Mouse (Mus musculus): ENCODE measurements around the gene Dnajb14. TPM values are rescaled to one million over a fixed set of nuclear protein-coding genes. Genes with fewer than 3 reads are reported as not detected.
"Not testable (repeated sequence)": the region's sequence is repeated elsewhere in the genome, so short reads cannot be mapped to it uniquely, and the experiment has no call there.

Gene Dnajb14
- polyA plus RNA-seq, 1 experiment from 2014 or later = 9.6 TPM

DNA sequence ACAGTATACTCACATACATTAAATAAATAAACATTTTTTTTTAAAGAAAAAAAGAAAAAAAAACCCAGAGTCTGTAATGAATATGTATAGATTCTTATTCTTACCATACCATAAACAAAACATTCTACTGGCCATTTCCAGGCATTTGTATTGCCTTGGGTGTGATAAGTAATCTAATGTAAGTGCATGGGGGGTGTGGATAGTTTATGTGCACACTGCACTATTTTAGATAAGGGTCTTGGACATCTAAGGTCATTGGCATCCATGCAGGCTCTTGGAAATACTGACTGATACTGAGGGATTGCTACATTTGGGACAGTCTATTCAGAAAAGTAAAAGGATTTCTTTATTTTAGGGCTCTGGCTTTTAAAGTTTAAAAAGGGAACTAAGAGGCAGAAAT, 74.1 kb downstream of the Dnajb14 start:
- peak overlapping the region; percentile 82; the same call in 1 of the 2 replicates for H3K27ac ChIP-seq (ENCODE audit: low read length)

GRCm38 (mm10) chr3:137942098-137942622, 74.7 kb downstream of the Dnajb14 start:
- WGBS = 86% methylated on average over 12 of the region's 12 CpGs
- Histone ChIP-seq H3K27me3 (replicated peaks; ENCODE audit: control insufficient read depth, insufficient read depth, low read length) (no peaks in the 10 kb centered on the region), H3K4me1 (ENCODE audit: control insufficient read depth, insufficient read depth, low read length) (peaks cover 5% of the 10 kb centered on the region), H3K9ac (ENCODE audit: low read depth, low read length) (no peak overlapping the region), H3K9me3 (ENCODE audit: control insufficient read depth, low read length) (no peaks in the 10 kb centered on the region), H3K4me2 (ENCODE audit: low read depth, low read length) (no peak overlapping the region), H3K27ac (ENCODE audit: low read length) (no peak overlapping the region), H3K36me3 (ENCODE audit: control insufficient read depth, insufficient read depth, low read length) (no peaks in the 10 kb centered on the region), H3K4me3 (ENCODE audit: low read length) (no peak overlapping the region)
- ATAC-seq = no peak

More for the DNA sequence above, 74.1 kb downstream of the Dnajb14 start:
- Histone ChIP-seq H3K4me1 (ENCODE audit: control insufficient read depth, insufficient read depth, low read length) (peaks cover 5% of the 10 kb centered on the region), H3K9ac (ENCODE audit: low read depth, low read length) (no peak overlapping the region), H3K4me2 (ENCODE audit: low read depth, low read length) (no peak overlapping the region), H3K4me3 (ENCODE audit: low read length) (no peak overlapping the region), H3K36me3 (ENCODE audit: control insufficient read depth, insufficient read depth, low read length) (no peaks in the 10 kb centered on the region), H3K9me3 (ENCODE audit: control insufficient read depth, low read length) (no peaks in the 10 kb centered on the region), H3K27me3 (replicated peaks; ENCODE audit: control insufficient read depth, insufficient read depth, low read length) (no peaks in the 10 kb centered on the region)
- ATAC-seq = no peak

DNA sequence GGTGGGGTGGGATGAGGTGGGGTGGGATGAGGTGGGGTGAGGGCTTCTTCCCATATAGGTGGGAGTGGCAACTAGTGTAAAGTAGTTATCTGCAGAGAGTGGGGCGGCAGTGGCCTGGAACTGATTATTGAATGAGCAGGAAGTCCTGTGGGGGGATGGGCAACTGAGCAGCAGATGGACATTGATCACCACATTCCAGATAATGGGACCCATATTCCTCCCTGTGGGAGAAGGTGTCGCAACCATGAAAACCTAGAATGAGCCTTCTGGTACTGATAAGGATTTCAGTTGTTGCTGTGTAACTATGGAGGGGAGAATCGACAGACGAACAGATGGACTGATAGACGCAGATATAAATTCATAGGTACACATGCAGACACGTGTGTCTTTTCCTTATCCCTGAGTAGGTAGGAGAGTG, 76.3 kb downstream of the Dnajb14 start:
- H3K9me3 ChIP-seq (ENCODE audit: control insufficient read depth, low read length) = no peaks in the 10 kb centered on the region
- no peak overlapping the region for H3K4me3 ChIP-seq (ENCODE audit: low read length)
- H3K36me3 ChIP-seq (ENCODE audit: control insufficient read depth, insufficient read depth, low read length) = no peaks in the 10 kb centered on the region
- no peaks in the 10 kb centered on the region for H3K27me3 ChIP-seq (replicated peaks; ENCODE audit: control insufficient read depth, insufficient read depth, low read length)
- 60% methylated on average over 6 of the region's 6 CpGs for WGBS
- peak overlapping the region; percentile 80; the same call in 1 of the 2 replicates for H3K27ac ChIP-seq (ENCODE audit: low read length)
- no peak overlapping the region for H3K4me2 ChIP-seq (ENCODE audit: low read depth, low read length)
- peak; percentile 84 for ATAC-seq
- peaks cover 5% of the 10 kb centered on the region for H3K4me1 ChIP-seq (ENCODE audit: control insufficient read depth, insufficient read depth, low read length)
- H3K9ac ChIP-seq (ENCODE audit: low read depth, low read length) = no peak overlapping the region

DNA sequence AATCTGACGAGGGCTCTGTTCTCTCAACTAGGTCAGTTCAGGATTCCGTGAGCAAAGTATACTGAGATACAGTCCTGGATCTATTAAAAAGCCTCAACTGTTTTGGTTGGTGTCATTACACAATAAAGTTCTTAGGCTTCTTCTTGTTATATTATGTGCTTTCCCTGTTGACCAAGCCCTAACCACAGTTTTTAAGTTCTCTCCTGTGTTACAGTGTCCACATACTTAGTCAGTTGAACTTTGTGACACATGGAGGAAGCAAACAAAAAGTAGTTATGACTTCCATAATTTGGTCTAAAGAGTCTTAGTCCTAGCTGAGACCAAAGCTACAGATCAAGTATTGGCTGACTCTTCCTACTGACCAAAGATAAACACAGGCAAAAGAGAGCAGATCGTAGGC, 79.4 kb downstream of the Dnajb14 start:
- 93% methylated on average over 3 of the region's 3 CpGs for whole genome bisulfite sequencing
- Histone ChIP-seq H3K36me3 (ENCODE audit: control insufficient read depth, insufficient read depth, low read length) (no peaks in the 10 kb centered on the region), H3K27me3 (replicated peaks; ENCODE audit: control insufficient read depth, insufficient read depth, low read length) (no peaks in the 10 kb centered on the region), H3K4me3 (ENCODE audit: low read length) (no peak overlapping the region), H3K4me1 (ENCODE audit: control insufficient read depth, insufficient read depth, low read length) (peaks cover 2% of the 10 kb centered on the region), H3K4me2 (ENCODE audit: low read depth, low read length) (no peak overlapping the region), H3K27ac (ENCODE audit: low read length) (no peak overlapping the region), H3K9ac (ENCODE audit: low read depth, low read length) (no peak overlapping the region), H3K9me3 (ENCODE audit: control insufficient read depth, low read length) (no peaks in the 10 kb centered on the region)
- ATAC-seq = no peak

- H3K9ac ChIP-seq (ENCODE audit: low read depth, low read length) = no peak overlapping the region
- no peak overlapping the region for H3K4me3 ChIP-seq (ENCODE audit: low read length)
- no peaks in the 10 kb centered on the region for H3K36me3 ChIP-seq (ENCODE audit: control insufficient read depth, insufficient read depth, low read length)
- no peaks in the 10 kb centered on the region for H3K27me3 ChIP-seq (replicated peaks; ENCODE audit: control insufficient read depth, insufficient read depth, low read length)
- H3K27ac ChIP-seq (ENCODE audit: low read length) = no peak overlapping the region
- no peak for ATAC-seq
- no peaks in the 10 kb centered on the region for H3K9me3 ChIP-seq (ENCODE audit: control insufficient read depth, low read length)
- H3K4me1 ChIP-seq (ENCODE audit: control insufficient read depth, insufficient read depth, low read length) = peaks cover 9% of the 10 kb centered on the region
- no peak overlapping the region for H3K4me2 ChIP-seq (ENCODE audit: low read depth, low read length)
- WGBS = 80% methylated on average over 4 of the region's 4 CpGs
Measured at GRCm38 (mm10) chr3:137947525-137947924, 80.0 kb downstream of the Dnajb14 start.

DNA sequence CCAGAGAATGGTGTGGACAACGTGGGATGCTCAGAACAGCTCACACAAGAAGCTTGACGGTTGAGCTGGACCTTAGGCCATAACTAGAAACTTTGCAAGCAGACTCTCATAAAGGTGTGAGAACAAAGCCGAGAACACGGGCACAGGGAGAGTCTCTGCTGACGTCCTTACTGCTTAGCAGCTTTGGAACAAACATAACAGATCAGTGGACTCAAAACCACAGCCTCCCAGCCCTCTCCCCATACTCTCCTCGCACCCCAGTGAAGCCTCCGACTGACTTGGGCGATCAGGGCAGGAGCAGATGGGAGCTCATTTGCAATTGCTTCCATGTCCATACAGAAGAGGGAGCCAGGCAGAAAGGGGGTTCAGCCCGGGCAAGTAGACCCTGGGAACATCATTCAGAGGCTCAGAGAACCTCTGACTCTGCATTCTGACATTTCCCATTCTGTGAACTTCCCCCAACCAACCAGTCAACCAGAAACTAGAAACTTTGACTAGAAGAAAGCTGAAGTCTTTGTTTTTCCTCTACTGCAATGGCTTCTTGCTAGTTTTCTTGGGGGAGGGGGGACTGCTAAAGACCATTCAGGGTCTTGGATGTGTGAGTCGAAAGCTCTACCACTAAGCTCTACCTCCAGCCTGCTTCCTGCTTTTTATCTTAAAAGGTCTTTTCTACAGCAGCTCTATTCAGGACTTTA, 82.9 kb downstream of the Dnajb14 start:
- no peaks in the 10 kb centered on the region for H3K27me3 ChIP-seq (replicated peaks; ENCODE audit: control insufficient read depth, insufficient read depth, low read length)
- peaks cover 20% of the 10 kb centered on the region for H3K4me1 ChIP-seq (ENCODE audit: control insufficient read depth, insufficient read depth, low read length)
- ATAC-seq = no peak
- no peak overlapping the region for H3K4me3 ChIP-seq (ENCODE audit: low read length)
- H3K4me2 ChIP-seq (ENCODE audit: low read depth, low read length) = no peak overlapping the region
- H3K9me3 ChIP-seq (ENCODE audit: control insufficient read depth, low read length) = no peaks in the 10 kb centered on the region
- no peak overlapping the region for H3K9ac ChIP-seq (ENCODE audit: low read depth, low read length)
- H3K36me3 ChIP-seq (ENCODE audit: control insufficient read depth, insufficient read depth, low read length) = no peaks in the 10 kb centered on the region
- WGBS = 82% methylated on average over 10 of the region's 10 CpGs
- no peak overlapping the region for H3K27ac ChIP-seq (ENCODE audit: low read length)

- H3K27me3 ChIP-seq (replicated peaks; ENCODE audit: control insufficient read depth, insufficient read depth, low read length); H3K9me3 ChIP-seq (ENCODE audit: control insufficient read depth, low read length); H3K9ac ChIP-seq (ENCODE audit: low read depth, low read length); H3K36me3 ChIP-seq (ENCODE audit: control insufficient read depth, insufficient read depth, low read length); ATAC-seq; H3K4me3 ChIP-seq (ENCODE audit: low read length); H3K4me2 ChIP-seq (ENCODE audit: low read depth, low read length); H3K27ac ChIP-seq (ENCODE audit: low read length): not testable (repeated sequence)
- 91% methylated on average over 3 of the region's 3 CpGs for WGBS
- H3K4me1 ChIP-seq (ENCODE audit: control insufficient read depth, insufficient read depth, low read length) = peaks cover 25% of the 10 kb centered on the region
Measured at GRCm38 (mm10) chr3:137951302-137951701, 83.8 kb downstream of the Dnajb14 start.

GRCm38 (mm10) chr3:137951819-137952218, 84.3 kb downstream of the Dnajb14 start:
- Histone ChIP-seq H3K27ac (ENCODE audit: low read length) (peak overlapping the region; percentile 46), H3K27me3 (replicated peaks; ENCODE audit: control insufficient read depth, insufficient read depth, low read length) (no peaks in the 10 kb centered on the region), H3K4me3 (ENCODE audit: low read length) (no peak overlapping the region), H3K9me3 (ENCODE audit: control insufficient read depth, low read length) (no peaks in the 10 kb centered on the region), H3K4me2 (ENCODE audit: low read depth, low read length) (no peak overlapping the region), H3K9ac (ENCODE audit: low read depth, low read length) (peak overlapping the region; percentile 8; the same call in 1 of the 2 replicates), H3K36me3 (ENCODE audit: control insufficient read depth, insufficient read depth, low read length) (no peaks in the 10 kb centered on the region), H3K4me1 (ENCODE audit: control insufficient read depth, insufficient read depth, low read length) (peaks cover 25% of the 10 kb centered on the region)
- WGBS = 26% methylated on average over 7 of the region's 7 CpGs
- peak; percentile 39 for ATAC-seq

- Histone ChIP-seq H3K27me3 (replicated peaks; ENCODE audit: control insufficient read depth, insufficient read depth, low read length) (no peaks in the 10 kb centered on the region), H3K9me3 (ENCODE audit: control insufficient read depth, low read length) (no peaks in the 10 kb centered on the region), H3K27ac (ENCODE audit: low read length) (peak overlapping the region; percentile 46), H3K9ac (ENCODE audit: low read depth, low read length) (peak overlapping the region; percentile 8; the same call in 1 of the 2 replicates), H3K4me2 (ENCODE audit: low read depth, low read length) (no peak overlapping the region), H3K4me1 (ENCODE audit: control insufficient read depth, insufficient read depth, low read length) (peaks cover 25% of the 10 kb centered on the region), H3K4me3 (ENCODE audit: low read length) (no peak overlapping the region), H3K36me3 (ENCODE audit: control insufficient read depth, insufficient read depth, low read length) (no peaks in the 10 kb centered on the region)
- ATAC-seq = peak; percentile 91
- 43% methylated on average over 4 of the region's 4 CpGs for WGBS
Measured at GRCm38 (mm10) chr3:137952225-137952913, 84.9 kb downstream of the Dnajb14 start.

Measured in intestine, embryonic 16.5 days (tissue).